Mouse (Mus musculus): ENCODE measurements around the gene Tcf7l1. TPM values are rescaled to one million over a fixed set of nuclear protein-coding genes. Genes with fewer than 3 reads are reported as not detected.

Gene Tcf7l1
- polyA plus RNA-seq, 1 experiment from 2014 or later = 17.5 TPM

GRCm38 (mm10) chr6:72751210-72751609, 37.8 kb downstream of the Tcf7l1 start:
- Histone ChIP-seq H3K27ac (ENCODE audit: low read length) (no peak overlapping the region), H3K9me3 (ENCODE audit: low read length) (no peaks in the 10 kb centered on the region), H3K4me3 (ENCODE audit: low read depth, low read length) (no peak overlapping the region), H3K4me2 (replicated peaks; ENCODE audit: low read depth, low read length) (no peak overlapping the region), H3K36me3 (ENCODE audit: insufficient read depth, low read length) (no peaks in the 10 kb centered on the region), H3K27me3 (replicated peaks; ENCODE audit: insufficient read depth, low read length) (no peaks in the 10 kb centered on the region), H3K4me1 (ENCODE audit: insufficient read depth, low read depth, low read length) (peaks cover 16% of the 10 kb centered on the region), H3K9ac (replicated peaks; ENCODE audit: low read depth) (no peak overlapping the region)
- peak; percentile 45 for TF ChIP-seq CTCF (IDR thresholded peaks at IDR 0.05)
- TF ChIP-seq EP300 (IDR thresholded peaks at IDR 0.05) = no peak
- WGBS = 67% methylated on average over 1 of the region's 1 CpGs
- ATAC-seq (no peak), DNase-seq (ENCODE audit: low spot score) (no peak)

- 29% methylated on average over 5 of the region's 5 CpGs for WGBS
- H3K4me3 ChIP-seq (ENCODE audit: low read depth, low read length) = no peak overlapping the region
- no peak for TF ChIP-seq CTCF (IDR thresholded peaks at IDR 0.05)
- TF ChIP-seq EP300 (IDR thresholded peaks at IDR 0.05) = no peak
- DNase-seq (ENCODE audit: low spot score) (no peak), ATAC-seq (no peak)
- peaks cover 20% of the 10 kb centered on the region; the same call in 1 of the 2 replicates for H3K4me1 ChIP-seq (ENCODE audit: insufficient read depth, low read depth, low read length)
- H3K9ac ChIP-seq (replicated peaks; ENCODE audit: low read depth) = no peak overlapping the region
- no peaks in the 10 kb centered on the region for H3K27me3 ChIP-seq (replicated peaks; ENCODE audit: insufficient read depth, low read length)
- no peaks in the 10 kb centered on the region for H3K36me3 ChIP-seq (ENCODE audit: insufficient read depth, low read length)
- H3K4me2 ChIP-seq (replicated peaks; ENCODE audit: low read depth, low read length) = no peak overlapping the region
- no peaks in the 10 kb centered on the region for H3K9me3 ChIP-seq (ENCODE audit: low read length)
- H3K27ac ChIP-seq (ENCODE audit: low read length) = no peak overlapping the region
Measured at GRCm38 (mm10) chr6:72748882-72749437, 40.1 kb downstream of the Tcf7l1 start.

GRCm38 (mm10) chr6:72748421-72748820, 40.6 kb downstream of the Tcf7l1 start:
- H3K27ac ChIP-seq (ENCODE audit: low read length) = no peak overlapping the region
- no peak overlapping the region for H3K4me3 ChIP-seq (ENCODE audit: low read depth, low read length)
- ATAC-seq (peak; percentile 59; the same call in 1 of the 2 replicates), DNase-seq (ENCODE audit: low spot score) (peak; percentile 54)
- TF ChIP-seq CTCF (IDR thresholded peaks at IDR 0.05) = no peak
- no peak for TF ChIP-seq EP300 (IDR thresholded peaks at IDR 0.05)
- no peaks in the 10 kb centered on the region for H3K9me3 ChIP-seq (ENCODE audit: low read length)
- H3K9ac ChIP-seq (replicated peaks; ENCODE audit: low read depth) = no peak overlapping the region
- no peaks in the 10 kb centered on the region for H3K36me3 ChIP-seq (ENCODE audit: insufficient read depth, low read length)
- no peak overlapping the region for H3K4me2 ChIP-seq (replicated peaks; ENCODE audit: low read depth, low read length)
- H3K27me3 ChIP-seq (replicated peaks; ENCODE audit: insufficient read depth, low read length) = no peaks in the 10 kb centered on the region
- H3K4me1 ChIP-seq (ENCODE audit: insufficient read depth, low read depth, low read length) = peaks cover 24% of the 10 kb centered on the region
- 4% methylated on average over 2 of the region's 2 CpGs for WGBS

GRCm38 (mm10) chr6:72747814-72748213, 41.2 kb downstream of the Tcf7l1 start:
- no peak overlapping the region for H3K4me3 ChIP-seq (ENCODE audit: low read depth, low read length)
- no peak overlapping the region for H3K4me2 ChIP-seq (replicated peaks; ENCODE audit: low read depth, low read length)
- H3K27ac ChIP-seq (ENCODE audit: low read length) = no peak overlapping the region
- no peak overlapping the region for H3K9ac ChIP-seq (replicated peaks; ENCODE audit: low read depth)
- no peaks in the 10 kb centered on the region for H3K9me3 ChIP-seq (ENCODE audit: low read length)
- no peak for TF ChIP-seq EP300 (IDR thresholded peaks at IDR 0.05)
- TF ChIP-seq CTCF (IDR thresholded peaks at IDR 0.05) = no peak
- no peaks in the 10 kb centered on the region for H3K27me3 ChIP-seq (replicated peaks; ENCODE audit: insufficient read depth, low read length)
- H3K4me1 ChIP-seq (ENCODE audit: insufficient read depth, low read depth, low read length) = peaks cover 26% of the 10 kb centered on the region
- ATAC-seq (no peak), DNase-seq (ENCODE audit: low spot score) (no peak)
- 49% methylated on average over 11 of the region's 11 CpGs for WGBS
- no peaks in the 10 kb centered on the region for H3K36me3 ChIP-seq (ENCODE audit: insufficient read depth, low read length)

GRCm38 (mm10) chr6:72747156-72747555, 41.9 kb downstream of the Tcf7l1 start:
- DNase-seq (ENCODE audit: low spot score) (no peak), ATAC-seq (no peak)
- no peak overlapping the region for H3K4me3 ChIP-seq (ENCODE audit: low read depth, low read length)
- no peaks in the 10 kb centered on the region for H3K9me3 ChIP-seq (ENCODE audit: low read length)
- no peaks in the 10 kb centered on the region for H3K27me3 ChIP-seq (replicated peaks; ENCODE audit: insufficient read depth, low read length)
- 19% methylated on average over 4 of the region's 4 CpGs for WGBS
- no peak overlapping the region for H3K9ac ChIP-seq (replicated peaks; ENCODE audit: low read depth)
- H3K4me1 ChIP-seq (ENCODE audit: insufficient read depth, low read depth, low read length) = peaks cover 26% of the 10 kb centered on the region
- no peak overlapping the region for H3K4me2 ChIP-seq (replicated peaks; ENCODE audit: low read depth, low read length)
- no peak overlapping the region for H3K27ac ChIP-seq (ENCODE audit: low read length)
- no peaks in the 10 kb centered on the region for H3K36me3 ChIP-seq (ENCODE audit: insufficient read depth, low read length)
- TF ChIP-seq CTCF (IDR thresholded peaks at IDR 0.05) (no peak), EP300 (IDR thresholded peaks at IDR 0.05) (no peak)

- TF ChIP-seq CTCF (IDR thresholded peaks at IDR 0.05) = no peak
- no peak for TF ChIP-seq EP300 (IDR thresholded peaks at IDR 0.05)
- ATAC-seq (no peak), DNase-seq (ENCODE audit: low spot score) (no peak)
- 46% methylated on average over 12 of the region's 12 CpGs for WGBS
- Histone ChIP-seq H3K9ac (replicated peaks; ENCODE audit: low read depth) (no peak overlapping the region), H3K4me2 (replicated peaks; ENCODE audit: low read depth, low read length) (no peak overlapping the region), H3K27me3 (replicated peaks; ENCODE audit: insufficient read depth, low read length) (no peaks in the 10 kb centered on the region), H3K4me1 (ENCODE audit: insufficient read depth, low read depth, low read length) (peaks cover 33% of the 10 kb centered on the region), H3K27ac (ENCODE audit: low read length) (no peak overlapping the region), H3K9me3 (ENCODE audit: low read length) (no peaks in the 10 kb centered on the region), H3K36me3 (ENCODE audit: insufficient read depth, low read length) (no peaks in the 10 kb centered on the region), H3K4me3 (ENCODE audit: low read depth, low read length) (no peak overlapping the region)
Measured at GRCm38 (mm10) chr6:72745781-72746180, 43.3 kb downstream of the Tcf7l1 start.
